Mouse (Mus musculus): Measurements from ENCODE around the gene Kcng3. TPM values are rescaled to one million over a fixed set of nuclear protein-coding genes. Genes with fewer than 3 reads are reported as not detected.

Kcng3 gene
- polyA plus RNA-seq, 1 experiment from 2014 or later: 0.07 TPM

DNA sequence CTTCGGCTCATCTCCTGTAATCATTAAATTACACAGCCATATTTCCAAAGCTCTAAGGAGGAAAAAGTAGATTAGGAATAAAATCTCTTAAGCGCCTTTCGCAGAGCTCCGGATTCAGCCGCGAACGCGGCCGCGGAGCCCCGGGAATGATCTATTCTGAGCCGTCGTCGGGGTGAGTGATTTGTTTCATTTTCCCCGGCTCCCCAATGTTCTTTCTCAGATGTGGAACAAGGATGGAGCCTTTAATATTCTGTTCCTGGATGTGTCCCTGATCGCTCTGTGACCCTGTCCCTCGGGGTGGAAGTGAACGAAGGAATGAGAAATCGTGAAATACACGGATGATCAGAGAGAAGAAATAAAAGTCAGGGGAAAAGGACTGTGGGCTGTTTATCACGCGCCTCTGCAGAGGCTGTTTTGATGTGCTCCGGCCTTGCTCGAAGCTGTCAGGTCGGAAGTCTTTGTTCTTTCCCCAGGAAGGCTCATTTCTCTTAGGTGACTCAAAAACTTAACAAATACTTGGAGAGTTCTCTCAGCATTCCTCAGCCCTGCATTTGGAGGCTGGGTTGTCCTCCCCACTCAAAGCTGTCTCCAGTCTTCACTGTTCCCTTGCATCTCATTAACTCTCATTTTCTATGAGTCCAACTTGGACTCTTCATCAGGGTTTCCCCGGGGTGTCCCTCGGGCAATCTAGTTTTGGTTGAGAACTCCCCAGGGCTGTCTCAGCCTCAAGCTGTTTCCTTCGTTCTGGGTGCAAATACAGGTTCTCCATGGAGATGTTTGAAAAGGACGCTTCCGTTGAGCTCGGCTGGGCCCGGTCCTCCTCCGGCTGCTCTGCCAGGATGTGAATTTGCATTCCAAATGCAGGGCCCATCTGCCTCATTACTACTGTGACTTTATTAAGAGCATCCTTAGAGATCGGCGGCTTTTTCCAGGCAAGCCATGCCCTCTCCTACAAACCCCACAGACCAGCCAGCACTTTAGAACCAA lies 85.6 kb downstream of the Kcng3 start:
- 0 out of 2 replicates have a peak, but pooled peaks cover 3% of the 10 kb centered on the region for H3K27me3 ChIP-seq (ENCODE audit: control insufficient read depth, insufficient read depth, low read length)
- WGBS: 5% methylated on average over 35 of the region's 35 CpGs
- DNase-seq (ENCODE audit: low spot score) (no peak), ATAC-seq (ENCODE audit: low FRiP score) (peak; percentile 57)
- H3K36me3 ChIP-seq (replicated peaks; ENCODE audit: control insufficient read depth, insufficient read depth): no peaks in the 10 kb centered on the region
- H3K4me1 ChIP-seq (replicated peaks; ENCODE audit: control insufficient read depth, insufficient read depth, low read length): peaks cover 30% of the 10 kb centered on the region
- H3K4me3 ChIP-seq (replicated peaks; ENCODE audit: low read length): peak overlapping the region; percentile 16
- peak overlapping the region; percentile 32 for H3K9ac ChIP-seq
- H3K9me3 ChIP-seq (ENCODE audit: control insufficient read depth, low read length): no peaks in the 10 kb centered on the region
- peak overlapping the region; percentile 49; the same call in 1 of the 2 replicates for H3K27ac ChIP-seq
- H3K4me2 ChIP-seq (replicated peaks): peak overlapping the region; percentile 51

DNA sequence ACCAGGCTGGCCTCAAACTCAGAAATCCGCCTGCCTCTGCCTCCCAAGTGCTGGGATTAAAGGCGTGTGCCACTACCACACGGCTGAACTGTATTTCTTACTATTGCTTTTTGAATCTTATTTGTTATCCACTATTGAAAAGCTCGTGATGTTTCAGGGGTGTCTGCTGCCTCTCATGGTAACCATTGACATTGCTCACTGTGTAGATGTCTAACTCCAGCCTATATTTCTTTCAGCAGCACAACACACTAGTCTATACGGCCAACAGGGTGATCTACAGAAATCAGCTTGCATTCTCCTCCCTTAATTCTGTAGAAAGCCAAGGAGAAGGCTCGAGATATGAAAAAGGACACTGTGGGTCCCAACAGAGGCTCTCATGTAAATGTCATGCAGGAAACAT lies 86.4 kb downstream of the Kcng3 start:
- peak overlapping the region; percentile 49; the same call in 1 of the 2 replicates for H3K27ac ChIP-seq
- peaks cover 30% of the 10 kb centered on the region for H3K4me1 ChIP-seq (replicated peaks; ENCODE audit: control insufficient read depth, insufficient read depth, low read length)
- peak overlapping the region; percentile 32; the same call in 1 of the 2 replicates for H3K9ac ChIP-seq
- ATAC-seq (ENCODE audit: low FRiP score): no peak
- H3K4me2 ChIP-seq (replicated peaks): peak overlapping the region; percentile 51
- DNase-seq (ENCODE audit: low spot score): no peak
- H3K9me3 ChIP-seq (ENCODE audit: control insufficient read depth, low read length): no peaks in the 10 kb centered on the region
- 70% methylated on average over 6 of the region's 6 CpGs for WGBS
- no peak overlapping the region; the same call in 1 of the 2 replicates for H3K4me3 ChIP-seq (replicated peaks; ENCODE audit: low read length)
- H3K27me3 ChIP-seq (ENCODE audit: control insufficient read depth, insufficient read depth, low read length): 0 out of 2 replicates have a peak, but pooled peaks cover 3% of the 10 kb centered on the region
- no peaks in the 10 kb centered on the region for H3K36me3 ChIP-seq (replicated peaks; ENCODE audit: control insufficient read depth, insufficient read depth)

DNA sequence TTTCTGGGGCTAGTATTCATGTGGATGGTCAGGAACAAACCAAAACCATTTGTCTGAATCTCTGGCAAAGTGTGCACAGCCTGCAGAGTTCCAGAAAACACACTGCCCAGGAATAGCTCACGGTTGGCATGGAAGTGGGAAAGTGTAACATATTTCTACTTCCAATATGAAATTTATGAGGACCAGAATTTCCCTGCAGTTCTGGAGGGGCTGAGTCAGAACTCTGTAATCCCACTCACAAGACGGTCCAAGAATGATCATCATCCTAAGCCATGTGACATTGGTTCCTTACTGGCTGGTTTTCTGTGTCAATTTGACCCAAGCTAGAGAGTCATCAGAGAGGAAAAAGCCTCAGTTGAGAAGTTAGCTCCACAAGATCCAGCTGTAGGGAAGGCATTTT lies 89.3 kb downstream of the Kcng3 start:
- Histone ChIP-seq H3K27ac (no peak overlapping the region), H3K4me1 (replicated peaks; ENCODE audit: control insufficient read depth, insufficient read depth, low read length) (peaks cover 19% of the 10 kb centered on the region), H3K9ac (no peak overlapping the region), H3K9me3 (ENCODE audit: control insufficient read depth, low read length) (no peaks in the 10 kb centered on the region), H3K27me3 (ENCODE audit: control insufficient read depth, insufficient read depth, low read length) (0 out of 2 replicates have a peak, but pooled peaks cover 3% of the 10 kb centered on the region), H3K36me3 (replicated peaks; ENCODE audit: control insufficient read depth, insufficient read depth) (no peaks in the 10 kb centered on the region), H3K4me2 (replicated peaks) (no peak overlapping the region), H3K4me3 (replicated peaks; ENCODE audit: low read length) (no peak overlapping the region)
- 84% methylated on average over 2 of the region's 2 CpGs for WGBS
- ATAC-seq (ENCODE audit: low FRiP score) (no peak), DNase-seq (ENCODE audit: low spot score) (no peak)

DNA sequence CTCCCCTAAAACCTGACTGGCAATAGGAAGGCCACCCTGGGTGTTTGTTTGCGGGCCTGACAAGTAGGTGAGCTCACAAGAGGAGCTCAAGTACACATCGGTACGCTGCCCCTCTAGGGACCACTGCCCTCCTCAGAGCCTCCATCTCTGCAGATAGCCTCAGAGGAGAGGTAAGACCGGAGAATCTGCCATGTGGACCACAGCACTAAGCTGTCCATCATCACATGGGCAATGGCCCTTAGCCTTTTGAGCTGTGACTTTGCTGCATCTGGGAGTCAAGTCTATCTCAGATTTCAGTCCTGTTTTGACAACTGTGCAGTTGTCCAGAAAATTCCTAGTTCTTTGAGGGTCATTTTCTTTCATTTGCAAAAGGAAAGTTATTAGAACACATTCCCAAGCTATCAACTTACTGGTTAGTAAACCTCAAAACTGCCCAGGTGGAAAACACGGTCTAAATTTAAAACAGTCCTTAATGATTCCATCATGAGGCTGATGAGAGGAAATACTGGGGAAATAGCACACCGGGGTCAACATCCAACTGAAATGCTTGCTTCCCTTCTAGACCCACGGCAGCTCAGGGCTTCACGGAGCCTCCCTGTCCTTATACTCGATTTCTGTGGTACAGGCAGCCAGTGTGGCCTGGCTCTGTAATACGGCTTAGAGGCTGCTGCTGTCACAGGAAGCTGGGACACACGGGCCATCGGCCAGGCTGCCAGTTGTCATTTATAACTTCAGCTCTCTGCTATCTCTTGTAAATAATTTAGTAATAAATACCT lies 92.2 kb downstream of the Kcng3 start:
- H3K4me1 ChIP-seq (replicated peaks; ENCODE audit: control insufficient read depth, insufficient read depth, low read length): no peaks in the 10 kb centered on the region
- DNase-seq (ENCODE audit: low spot score): no peak
- no peak overlapping the region for H3K27ac ChIP-seq
- H3K36me3 ChIP-seq (replicated peaks; ENCODE audit: control insufficient read depth, insufficient read depth): no peaks in the 10 kb centered on the region
- H3K9ac ChIP-seq: no peak overlapping the region
- H3K4me3 ChIP-seq (replicated peaks; ENCODE audit: low read length): no peak overlapping the region
- no peak overlapping the region for H3K4me2 ChIP-seq (replicated peaks)
- ATAC-seq (ENCODE audit: low FRiP score): no peak
- H3K27me3 ChIP-seq (ENCODE audit: control insufficient read depth, insufficient read depth, low read length): 0 out of 2 replicates have a peak, but pooled peaks cover under 1% of the 10 kb centered on the region
- WGBS: 78% methylated on average over 12 of the region's 12 CpGs
- H3K9me3 ChIP-seq (ENCODE audit: control insufficient read depth, low read length): no peaks in the 10 kb centered on the region

DNA sequence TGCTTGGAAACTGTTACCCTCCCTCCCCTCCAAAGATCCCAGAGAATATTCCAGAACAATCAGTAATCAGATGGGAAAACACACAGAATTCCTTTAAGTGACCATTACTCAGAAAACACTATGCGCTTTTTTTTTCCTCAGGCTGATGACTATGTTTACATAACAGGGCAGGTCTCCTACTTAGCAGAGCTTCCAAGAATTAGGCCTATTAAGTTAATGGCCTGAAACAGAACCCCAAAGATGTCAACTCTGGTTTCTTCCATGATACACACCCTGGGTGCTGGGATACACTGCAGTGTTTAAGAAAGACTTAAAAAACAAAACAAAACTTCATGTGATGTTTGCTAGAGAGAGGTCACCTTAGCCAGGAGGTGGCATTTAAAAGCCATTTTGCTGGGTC lies 93.0 kb downstream of the Kcng3 start:
- ATAC-seq (ENCODE audit: low FRiP score): no peak

DNA sequence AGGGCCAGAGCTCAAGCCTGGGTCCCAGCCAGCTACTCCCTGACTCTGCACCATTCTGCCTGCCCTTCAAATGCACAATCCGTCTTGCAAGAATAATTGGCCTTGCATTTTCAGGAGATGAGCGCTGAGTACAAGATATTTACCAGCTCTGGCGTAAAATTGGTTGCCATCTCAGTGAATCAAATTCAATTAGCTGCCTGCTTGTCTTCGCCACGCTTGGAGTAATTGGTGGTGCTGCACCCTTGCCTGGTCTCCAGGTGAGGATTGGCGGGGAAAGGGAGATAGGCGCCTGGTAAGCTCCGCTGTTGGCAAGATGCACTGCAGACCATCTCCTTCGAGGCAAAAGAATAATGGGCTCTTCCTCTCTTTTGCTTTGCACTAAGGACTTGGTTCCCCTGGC lies 93.6 kb downstream of the Kcng3 start:
- Histone ChIP-seq H3K4me1 (replicated peaks; ENCODE audit: control insufficient read depth, insufficient read depth, low read length) (no peaks in the 10 kb centered on the region), H3K27ac (no peak overlapping the region), H3K27me3 (ENCODE audit: control insufficient read depth, insufficient read depth, low read length) (no peaks in the 10 kb centered on the region), H3K9me3 (ENCODE audit: control insufficient read depth, low read length) (no peaks in the 10 kb centered on the region), H3K4me2 (replicated peaks) (no peak overlapping the region), H3K9ac (no peak overlapping the region), H3K4me3 (replicated peaks; ENCODE audit: low read length) (no peak overlapping the region), H3K36me3 (replicated peaks; ENCODE audit: control insufficient read depth, insufficient read depth) (no peaks in the 10 kb centered on the region)
- DNase-seq (ENCODE audit: low spot score): no peak
- ATAC-seq (ENCODE audit: low FRiP score): no peak
- WGBS: 54% methylated on average over 9 of the region's 9 CpGs

More for the DNA sequence above, 93.0 kb downstream of the Kcng3 start:
- Histone ChIP-seq H3K9me3 (ENCODE audit: control insufficient read depth, low read length) (no peaks in the 10 kb centered on the region), H3K4me2 (replicated peaks) (no peak overlapping the region), H3K27ac (no peak overlapping the region), H3K4me1 (replicated peaks; ENCODE audit: control insufficient read depth, insufficient read depth, low read length) (no peaks in the 10 kb centered on the region), H3K9ac (no peak overlapping the region), H3K4me3 (replicated peaks; ENCODE audit: low read length) (no peak overlapping the region), H3K27me3 (ENCODE audit: control insufficient read depth, insufficient read depth, low read length) (no peaks in the 10 kb centered on the region), H3K36me3 (replicated peaks; ENCODE audit: control insufficient read depth, insufficient read depth) (no peaks in the 10 kb centered on the region)
- no peak for DNase-seq (ENCODE audit: low spot score)
- WGBS: 92% methylated on average over 1 of the region's 1 CpGs

Other genes starting within 250 kb of the Kcng3 start
- 204 and 206 TPM in 2 replicates for gene Cox7a2l, start 114.6 kb downstream of the Kcng3 start, polyA plus RNA-seq (2014; fragmentation: Nextera tagmentation; extraction: Ambion mirVana)
- 34.3 and 34.8 TPM in 2 replicates for gene Mta3, start 74.3 kb upstream of the Kcng3 start, polyA plus RNA-seq (2014; fragmentation: Nextera tagmentation; extraction: Ambion mirVana)
- gene Haao, start 216.1 kb upstream of the Kcng3 start, polyA plus RNA-seq (2014; fragmentation: Nextera tagmentation; extraction: Ambion mirVana): not detected in 2 replicates

All from hindbrain, embryonic 14.5 days (tissue).